Mouse (Mus musculus) ES-CJ7 (cell line): ENCODE measurements around the gene Adamts14.

Source experiments
- DNase-seq: peaks from one replicate; pipeline ENCODE4 v3.0.0; 2011; ENCODE audit warnings: low read depth, low spot score

The Adamts14 gene

GRCm38 (mm10) chr10:61179927-61180326 lies 93.3 kb downstream of the Adamts14 start:
- DNase-seq: no peak

GRCm38 (mm10) chr10:61178687-61179086 lies 94.6 kb downstream of the Adamts14 start:
- no peak for DNase-seq

- no peak for DNase-seq
Observed at GRCm38 (mm10) chr10:61177751-61178150, 95.5 kb downstream of the Adamts14 start.

GRCm38 (mm10) chr10:61176221-61176790 lies 96.9 kb downstream of the Adamts14 start:
- no peak for DNase-seq

- peak; percentile 79 for DNase-seq
Observed at GRCm38 (mm10) chr10:61175442-61176204, 97.6 kb downstream of the Adamts14 start.

GRCm38 (mm10) chr10:61174711-61175441 lies 98.4 kb downstream of the Adamts14 start:
- no peak for DNase-seq

- DNase-seq: peak; percentile 32
Observed at GRCm38 (mm10) chr10:61172496-61172895, 100.7 kb downstream of the Adamts14 start.

- no peak for DNase-seq
Observed at GRCm38 (mm10) chr10:61171654-61172053, 101.6 kb downstream of the Adamts14 start, which contains the start of gene Tbata. Gene Tbata, plus strand, starts transcription at chr10:61171954.

GRCm38 (mm10) chr10:61168393-61168792 lies 104.8 kb downstream of the Adamts14 start:
- DNase-seq: no peak

GRCm38 (mm10) chr10:61167333-61168096 lies 105.7 kb downstream of the Adamts14 start:
- no peak for DNase-seq

GRCm38 (mm10) chr10:61162366-61162765 lies 110.9 kb downstream of the Adamts14 start:
- DNase-seq: no peak

- no peak for DNase-seq
Observed at GRCm38 (mm10) chr10:61160671-61161070, 112.6 kb downstream of the Adamts14 start.

- no peak for DNase-seq
Observed at GRCm38 (mm10) chr10:61160089-61160488, 113.1 kb downstream of the Adamts14 start.

GRCm38 (mm10) chr10:61158594-61158993 lies 114.6 kb downstream of the Adamts14 start:
- no peak for DNase-seq

- DNase-seq: no peak
Observed at GRCm38 (mm10) chr10:61156453-61156852, 116.8 kb downstream of the Adamts14 start.

GRCm38 (mm10) chr10:61155611-61156010 lies 117.6 kb downstream of the Adamts14 start:
- no peak for DNase-seq

GRCm38 (mm10) chr10:61152131-61152530 lies 121.1 kb downstream of the Adamts14 start:
- no peak for DNase-seq

GRCm38 (mm10) chr10:61150616-61151015 lies 122.6 kb downstream of the Adamts14 start:
- DNase-seq: no peak

GRCm38 (mm10) chr10:61149476-61149875 lies 123.8 kb downstream of the Adamts14 start:
- no peak for DNase-seq

- peak; percentile 94 for DNase-seq
Observed at GRCm38 (mm10) chr10:61147157-61148040, 125.8 kb downstream of the Adamts14 start, which contains the start of gene Sgpl1. Gene Sgpl1, minus strand, starts transcription at chr10:61147703.
